Comparison of ENCODE assay signal across 13 mouse cellular contexts in the genomic region with DNA sequence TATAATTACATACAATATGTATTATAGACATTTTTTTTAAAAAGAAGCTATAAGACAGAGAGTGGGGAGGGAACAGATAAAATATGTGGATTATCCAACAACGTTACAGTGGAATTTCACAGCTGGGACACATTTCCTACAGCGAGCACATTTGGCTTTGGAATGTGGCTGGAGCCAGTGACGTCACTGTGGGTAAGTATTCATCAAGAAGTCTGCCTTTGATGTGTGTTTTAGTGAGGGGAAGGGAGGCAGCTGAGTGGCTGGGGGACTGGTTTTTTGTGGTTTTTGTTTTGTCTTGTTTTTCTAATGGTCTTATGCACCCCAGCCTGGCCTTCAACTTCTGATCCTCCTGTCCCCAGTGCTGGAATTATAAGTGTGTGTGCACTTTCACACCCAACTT.
DNase-seq lines count a peak whose midpoint lies in the region; ATAC-seq and TF ChIP-seq lines count a peak whose summit lies in the region.
"Had no signal": no experiment of that assay in that cellular context is flagged by ENCODE, and none has a peak within 500 bp of the region (broad histone marks: within the 10 kb centered on the region; RNA-seq: fewer than 3 reads in every experiment).

No protein-coding gene starts in this region.

- no peak overlapping the region for H3K27ac ChIP-seq in hindbrain, embryonic 11.5 days (ENCODE audit: low read depth, low read length)
- no peak overlapping the region for H3K27ac ChIP-seq in hindbrain, embryonic 10.5 days
- no peak overlapping the region for H3K27ac ChIP-seq in lung, postnatal 0 days (ENCODE audit: low read length)
- no peak overlapping the region for H3K27ac ChIP-seq in liver, postnatal 0 days (ENCODE audit: low read depth)
- H3K27ac ChIP-seq: hindbrain, embryonic 15.5 days had no signal

- H3K27me3 ChIP-seq in hindbrain, embryonic 11.5 days (ENCODE audit: control insufficient read depth, insufficient read depth, low read length), result no peaks in the 10 kb centered on the region
- H3K27me3 ChIP-seq in hindbrain, embryonic 10.5 days (ENCODE audit: insufficient read depth, poor library complexity, severe bottlenecking), result no peaks in the 10 kb centered on the region
- H3K27me3 ChIP-seq in lung, postnatal 0 days (replicated peaks; ENCODE audit: insufficient read depth, low read length), result no peaks in the 10 kb centered on the region
- H3K27me3 ChIP-seq in liver, postnatal 0 days (ENCODE audit: insufficient read depth, low read length), result no peaks in the 10 kb centered on the region
- H3K27me3 ChIP-seq: hindbrain, embryonic 15.5 days had no signal

- no peak for ATAC-seq in hindbrain, embryonic 11.5 days (ENCODE audit: low FRiP score)
- peak; percentile 79 for ATAC-seq in lung, postnatal 0 days
- no peak for ATAC-seq in liver, postnatal 0 days
- ATAC-seq in frontal cortex, adult (ENCODE audit: low TSS enrichment), result no peak
- ATAC-seq: forebrain, postnatal 0 days had no signal

- H3K4me3 ChIP-seq in hindbrain, embryonic 11.5 days (ENCODE audit: low read depth, low read length), result no peak overlapping the region
- H3K4me3 ChIP-seq in hindbrain, embryonic 10.5 days, result no peak overlapping the region
- H3K4me3 ChIP-seq in lung, postnatal 0 days (ENCODE audit: low read depth, low read length), result no peak overlapping the region
- no peak overlapping the region for H3K4me3 ChIP-seq in liver, postnatal 0 days (ENCODE audit: low read depth, low read length)
- H3K4me3 ChIP-seq: hindbrain, embryonic 15.5 days had no signal

- H3K9me3 ChIP-seq in hindbrain, embryonic 11.5 days (ENCODE audit: control insufficient read depth, low read length), result no peaks in the 10 kb centered on the region
- no peaks in the 10 kb centered on the region for H3K9me3 ChIP-seq in hindbrain, embryonic 10.5 days
- H3K9me3 ChIP-seq in lung, postnatal 0 days (ENCODE audit: low read length), result no peaks in the 10 kb centered on the region
- no peaks in the 10 kb centered on the region for H3K9me3 ChIP-seq in liver, postnatal 0 days (ENCODE audit: low read length)
- H3K9me3 ChIP-seq: hindbrain, embryonic 15.5 days had no signal

- TF ChIP-seq CTCF in lung, postnatal 0 days (IDR thresholded peaks at IDR 0.05), result no peak
- TF ChIP-seq CTCF in liver, postnatal 0 days (IDR thresholded peaks at IDR 0.05; ENCODE audit: low read depth), result no peak

- 0 out of 2 replicates have a peak, but pooled peaks have one; percentile 23 for TF ChIP-seq EP300 in lung, postnatal 0 days (IDR thresholded peaks at IDR 0.05)
- no peak for TF ChIP-seq EP300 in liver, postnatal 0 days (IDR thresholded peaks at IDR 0.05; ENCODE audit: low read depth)

- 50% methylated on average over 3 of the region's 3 CpGs for WGBS in hindbrain, embryonic 11.5 days
- 49% methylated on average over 3 of the region's 3 CpGs for WGBS in hindbrain, embryonic 10.5 days
- WGBS in lung, postnatal 0 days, result 7% methylated on average over 3 of the region's 3 CpGs
- WGBS in liver, postnatal 0 days (ENCODE audit: insufficient replicate concordance), result 31% methylated on average over 3 of the region's 3 CpGs

- DNase-seq in hindbrain, embryonic 11.5 days (ENCODE audit: low spot score), result peak; percentile 24
- DNase-seq in hindbrain, embryonic 10.5 days (ENCODE audit: low spot score), result no peak
- DNase-seq in 3134 (ENCODE audit: extremely low read depth, insufficient read length, low spot score), result peak; percentile 18
- DNase-seq in embryo, embryonic 11.5 days (ENCODE audit: low read depth, low spot score), result peak; percentile 35
- peak; percentile 79 for DNase-seq in lung, postnatal 0 days (ENCODE audit: low spot score)
- no peak for DNase-seq in liver, postnatal 0 days
- no peak for DNase-seq in heart, postnatal 14 days
- DNase-seq: cerebellum, adult 8-10 months; forebrain, postnatal 0 days; gastrocnemius, postnatal 25 days; kidney, adult 9 months had no signal

- no peak overlapping the region for H3K9ac ChIP-seq in hindbrain, embryonic 11.5 days (ENCODE audit: low read depth, low read length)
- H3K9ac ChIP-seq in lung, postnatal 0 days (replicated peaks; ENCODE audit: low read depth), result no peak overlapping the region
- no peak overlapping the region for H3K9ac ChIP-seq in liver, postnatal 0 days (replicated peaks)
- H3K9ac ChIP-seq: forebrain, postnatal 0 days; hindbrain, embryonic 15.5 days had no signal

- H3K4me1 ChIP-seq in hindbrain, embryonic 11.5 days (replicated peaks; ENCODE audit: control insufficient read depth, insufficient read depth, low read length), result no peaks in the 10 kb centered on the region
- H3K4me1 ChIP-seq in hindbrain, embryonic 10.5 days (replicated peaks), result no peaks in the 10 kb centered on the region
- 0 out of 2 replicates have a peak, but pooled peaks cover 2% of the 10 kb centered on the region for H3K4me1 ChIP-seq in lung, postnatal 0 days (ENCODE audit: insufficient read depth, low read depth, low read length)
- H3K4me1 ChIP-seq in liver, postnatal 0 days (ENCODE audit: insufficient read depth), result no peaks in the 10 kb centered on the region
- H3K4me1 ChIP-seq: hindbrain, embryonic 15.5 days had no signal

- no peak overlapping the region for H3K4me2 ChIP-seq in hindbrain, embryonic 11.5 days (replicated peaks; ENCODE audit: low read depth, low read length)
- H3K4me2 ChIP-seq in lung, postnatal 0 days (replicated peaks; ENCODE audit: low read depth, low read length), result no peak overlapping the region
- H3K4me2 ChIP-seq in liver, postnatal 0 days (ENCODE audit: low read depth, low read length), result no peak overlapping the region
- H3K4me2 ChIP-seq: hindbrain, embryonic 15.5 days had no signal

- no peaks in the 10 kb centered on the region for H3K36me3 ChIP-seq in hindbrain, embryonic 11.5 days (ENCODE audit: control insufficient read depth, insufficient read depth, low read length)
- no peaks in the 10 kb centered on the region for H3K36me3 ChIP-seq in hindbrain, embryonic 10.5 days
- no peaks in the 10 kb centered on the region for H3K36me3 ChIP-seq in lung, postnatal 0 days (ENCODE audit: insufficient read depth, low read length)
- H3K36me3 ChIP-seq in liver, postnatal 0 days (replicated peaks; ENCODE audit: insufficient read depth, low read length), result no peaks in the 10 kb centered on the region
- H3K36me3 ChIP-seq: hindbrain, embryonic 15.5 days had no signal

- intact Hi-C loops in heart, postnatal 14 days (cut with DNase I), result no loop called here

Comparison
In these comparisons a context has a peak if more than half of its experiments do, and no peak if none do; other contexts are left out.
1. DNase-seq: peak in hindbrain, embryonic 11.5 days (single experiment), 3134 (single experiment), embryo, embryonic 11.5 days (single experiment) and lung, postnatal 0 days (single experiment); none in hindbrain, embryonic 10.5 days (single experiment), liver, postnatal 0 days (single experiment) and heart, postnatal 14 days (0 of 2).